Mouse (Mus musculus): ENCODE data around the gene S1pr5.

DNA sequence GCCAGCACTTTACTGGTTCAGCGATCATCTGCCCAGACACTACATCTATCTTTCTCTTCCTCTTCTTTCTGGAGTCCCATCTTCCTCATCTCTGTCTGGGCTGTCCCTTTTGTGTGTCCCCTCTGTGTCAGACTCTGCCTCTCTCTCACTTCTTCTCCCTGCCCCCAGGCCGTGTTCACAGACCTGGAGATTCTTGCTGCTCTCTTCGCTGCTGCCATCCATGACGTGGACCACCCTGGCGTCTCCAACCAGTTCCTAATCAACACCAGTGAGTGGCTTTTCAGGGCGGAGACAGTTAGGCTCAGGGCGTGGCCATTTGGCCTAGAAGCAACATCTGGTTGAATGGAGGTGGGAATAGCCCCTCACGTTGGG lies 44.1 kb downstream of the S1pr5 start:
- TF ChIP-seq CTCF (IDR thresholded peaks at IDR 0.05) = no peak
- no peak for TF ChIP-seq EP300 (IDR thresholded peaks at IDR 0.05)

All from lung, postnatal 0 days (tissue).